Mouse (Mus musculus) spleen, adult 12 weeks (tissue): Measurements from ENCODE around the gene Dner.

Source experiments
- DNase-seq: peaks from one replicate; pipeline ENCODE4 v3.0.0; 2022; ENCODE audit warnings: low spot score

Gene Dner

DNA sequence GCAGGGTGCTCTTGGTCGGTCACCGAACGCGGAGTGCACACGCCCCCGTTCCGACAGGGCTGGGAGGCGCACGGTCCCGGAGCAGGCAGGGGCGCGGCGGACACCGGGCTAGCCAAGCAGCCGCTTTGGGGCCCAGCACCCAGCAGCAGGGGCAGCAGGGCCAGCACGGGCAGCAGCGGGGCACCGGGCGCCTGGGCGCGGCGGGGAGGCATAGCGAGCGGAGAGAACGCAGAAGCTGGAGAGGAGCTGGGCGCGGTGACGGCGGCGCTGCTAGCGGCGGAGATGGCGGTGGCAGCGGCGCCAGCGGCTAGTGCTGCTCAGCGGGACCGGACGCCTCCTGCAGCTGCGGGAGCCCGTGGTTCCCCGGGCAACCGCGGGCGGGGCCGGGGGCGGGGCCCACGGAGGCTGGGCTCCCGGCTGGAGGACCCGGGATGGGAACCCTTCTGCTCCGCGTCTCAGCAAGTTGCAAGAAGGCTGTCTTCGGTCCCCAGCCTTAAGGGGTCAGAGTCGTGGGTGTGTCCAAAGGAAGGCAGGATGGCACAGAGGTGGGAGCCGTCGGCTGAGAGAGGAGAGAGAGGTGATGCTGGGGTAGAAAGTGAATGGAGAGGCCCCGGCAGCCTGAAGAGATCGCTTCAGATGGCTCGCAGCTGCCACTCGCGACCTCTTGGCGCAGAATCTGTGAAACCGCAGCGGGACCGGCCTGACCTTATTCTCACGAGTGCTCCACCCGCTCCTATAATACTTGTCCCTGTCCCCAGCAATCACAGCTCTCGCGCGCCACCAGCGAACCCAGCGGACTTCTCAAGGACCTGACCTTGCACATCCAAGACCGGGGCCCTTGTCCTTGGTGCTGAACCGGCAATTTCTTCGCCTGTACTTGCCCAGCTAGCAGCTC is at the start of gene Dner:
TSS of gene Dner (minus strand) at position 705 of the 895 bp plus-strand sequence.
- DNase-seq: no peak

DNA sequence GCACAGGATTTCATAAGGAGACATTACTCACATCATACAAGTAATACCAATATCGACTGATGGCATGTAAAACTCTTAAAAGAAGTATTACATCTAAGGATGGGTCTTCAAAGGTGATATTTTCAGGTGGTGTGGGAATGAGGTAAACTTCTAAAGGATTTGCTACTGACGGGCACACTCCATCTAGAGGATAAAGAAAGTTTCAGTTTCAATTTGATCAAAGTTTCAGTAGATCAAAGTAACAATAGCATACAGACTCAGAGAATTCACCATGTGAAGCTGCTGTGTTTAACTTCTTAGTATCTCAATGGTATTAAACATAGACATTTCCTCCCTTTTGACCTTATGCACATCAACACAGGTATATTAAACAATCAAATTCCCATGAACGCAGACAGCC is 46.1 kb upstream of the Dner start:
- no peak for DNase-seq

DNA sequence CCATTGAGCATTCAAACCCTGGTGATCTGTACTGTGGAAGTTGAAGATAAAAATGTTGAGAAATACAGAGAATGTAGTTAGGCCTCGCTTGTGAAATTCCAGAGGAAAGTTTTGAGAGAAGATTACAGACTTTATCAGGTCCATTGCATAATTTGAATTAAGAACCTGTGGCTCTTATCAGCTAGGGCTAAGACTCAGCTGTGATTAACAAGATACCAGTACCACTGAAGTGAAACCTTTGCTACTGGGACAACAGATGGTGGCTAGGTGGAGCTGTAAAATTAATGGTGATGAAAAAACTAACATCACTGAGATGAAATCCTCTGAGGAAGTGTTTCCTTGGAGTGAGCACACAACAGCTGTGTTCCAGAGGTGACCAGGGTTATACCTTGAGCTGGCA is 44.1 kb upstream of the Dner start:
- DNase-seq: no peak

DNA sequence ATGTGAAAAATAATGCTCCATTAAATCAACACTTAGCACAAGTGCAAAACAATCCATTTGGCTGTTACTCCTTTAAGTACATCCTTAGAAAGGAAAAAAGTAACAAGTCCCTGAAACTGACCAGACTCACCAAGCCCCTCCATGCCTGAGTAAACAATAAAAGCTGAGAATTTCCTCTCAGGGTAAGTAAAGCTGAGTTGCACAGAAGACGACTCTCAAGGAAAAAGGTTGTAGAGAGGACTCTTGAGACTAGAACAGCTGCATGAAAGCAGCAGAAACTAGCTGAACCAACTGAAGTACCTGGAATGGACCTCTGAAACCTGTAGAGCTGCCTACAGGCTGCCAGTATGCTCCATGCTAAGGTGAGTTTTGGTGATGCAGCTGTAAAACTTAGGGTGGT is 41.1 kb upstream of the Dner start:
- no peak for DNase-seq

DNA sequence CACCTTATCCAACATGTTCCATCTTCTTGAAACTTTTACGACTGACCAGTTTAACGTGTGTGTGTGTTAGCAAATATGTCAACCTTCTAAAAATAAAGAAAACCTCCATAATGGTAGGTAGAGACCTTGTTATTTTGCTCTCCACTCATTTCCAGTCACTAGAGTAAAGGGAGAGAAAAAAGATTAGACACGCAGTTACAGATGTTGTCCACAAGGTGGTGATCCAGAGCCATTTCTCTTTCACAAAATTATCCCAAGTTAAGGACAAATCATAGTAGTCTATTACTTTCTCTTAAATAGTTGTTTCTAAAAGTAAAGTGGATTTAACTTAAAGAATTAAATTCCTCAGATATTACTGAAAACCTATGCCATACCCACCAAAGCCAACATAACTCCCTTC is 37.8 kb upstream of the Dner start:
- DNase-seq: no peak

DNA sequence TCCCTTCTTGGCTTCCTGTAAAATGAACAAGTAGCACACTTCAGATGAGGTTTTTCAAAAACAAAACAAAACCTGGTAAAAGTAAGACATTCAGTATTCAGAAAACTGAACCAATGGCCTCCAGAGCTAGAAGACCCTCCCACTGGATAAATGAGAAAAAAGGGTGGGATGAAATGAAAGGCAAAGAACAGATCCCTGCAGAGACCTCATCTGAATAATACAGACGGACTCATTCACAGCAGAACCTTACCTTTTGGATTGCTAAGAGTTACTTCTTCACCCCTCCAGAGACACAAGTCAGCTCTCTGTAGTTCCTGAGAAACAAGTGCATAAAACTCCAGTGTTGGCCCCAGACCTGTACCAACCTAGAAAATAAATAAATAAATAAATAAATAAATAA is 35.7 kb upstream of the Dner start:
- DNase-seq: no peak

DNA sequence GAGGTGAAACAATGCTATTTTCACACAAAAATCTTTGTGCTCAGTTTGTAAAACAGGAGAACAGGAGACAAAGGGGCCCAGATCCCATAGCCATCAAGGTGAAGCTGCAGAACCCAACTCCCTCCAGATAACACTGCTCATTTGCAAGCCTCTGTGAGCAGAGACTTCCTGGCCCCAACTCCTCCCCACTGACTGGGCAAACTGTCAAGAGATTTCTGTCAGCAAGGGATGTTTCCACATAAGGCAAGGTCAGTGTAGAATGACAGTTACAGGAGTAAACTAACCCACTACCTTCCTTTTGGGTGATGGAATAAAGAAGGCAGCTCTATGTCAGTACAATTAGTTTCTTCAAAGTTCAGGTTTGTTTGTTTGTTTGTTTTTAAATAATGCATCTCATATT is 26.8 kb upstream of the Dner start:
- DNase-seq: no peak

DNA sequence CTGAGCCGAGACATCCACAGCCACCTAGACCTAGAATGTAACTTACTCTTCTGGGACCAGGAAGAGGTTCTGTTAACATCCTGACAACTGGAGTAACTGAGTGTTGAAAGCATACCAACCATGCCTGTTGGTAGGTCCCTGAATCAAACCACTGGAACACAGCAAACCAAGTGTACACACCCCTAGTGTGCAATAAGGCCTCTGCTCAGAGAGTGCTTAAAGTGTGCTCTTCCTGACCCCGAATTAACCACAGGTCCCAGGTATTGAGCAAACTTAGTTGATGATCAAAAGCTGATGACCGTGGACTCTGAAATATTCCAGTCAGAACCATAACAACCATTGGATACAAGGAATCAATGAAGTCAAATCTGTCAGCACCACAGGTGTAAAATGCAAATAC is 26.4 kb upstream of the Dner start:
- no peak for DNase-seq

DNA sequence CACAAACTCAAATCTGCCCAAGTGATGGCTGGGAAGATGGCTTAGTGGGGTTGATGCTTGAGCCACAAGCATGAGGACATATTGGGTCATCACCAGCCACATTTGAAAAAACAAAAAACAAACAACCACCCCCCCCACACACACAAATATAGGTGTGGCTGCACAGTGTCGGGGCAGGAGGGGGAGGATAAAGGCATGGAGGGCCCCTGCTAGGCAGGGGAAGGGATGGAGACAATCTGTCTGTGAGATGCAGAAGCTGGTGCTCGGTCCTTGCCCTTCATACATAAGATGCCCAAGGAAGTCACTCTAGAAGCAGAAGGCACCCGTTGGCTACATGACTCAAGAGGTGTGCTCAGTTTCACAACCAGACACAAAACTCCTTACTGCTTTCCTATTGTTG is 25.9 kb upstream of the Dner start:
- DNase-seq: no peak

DNA sequence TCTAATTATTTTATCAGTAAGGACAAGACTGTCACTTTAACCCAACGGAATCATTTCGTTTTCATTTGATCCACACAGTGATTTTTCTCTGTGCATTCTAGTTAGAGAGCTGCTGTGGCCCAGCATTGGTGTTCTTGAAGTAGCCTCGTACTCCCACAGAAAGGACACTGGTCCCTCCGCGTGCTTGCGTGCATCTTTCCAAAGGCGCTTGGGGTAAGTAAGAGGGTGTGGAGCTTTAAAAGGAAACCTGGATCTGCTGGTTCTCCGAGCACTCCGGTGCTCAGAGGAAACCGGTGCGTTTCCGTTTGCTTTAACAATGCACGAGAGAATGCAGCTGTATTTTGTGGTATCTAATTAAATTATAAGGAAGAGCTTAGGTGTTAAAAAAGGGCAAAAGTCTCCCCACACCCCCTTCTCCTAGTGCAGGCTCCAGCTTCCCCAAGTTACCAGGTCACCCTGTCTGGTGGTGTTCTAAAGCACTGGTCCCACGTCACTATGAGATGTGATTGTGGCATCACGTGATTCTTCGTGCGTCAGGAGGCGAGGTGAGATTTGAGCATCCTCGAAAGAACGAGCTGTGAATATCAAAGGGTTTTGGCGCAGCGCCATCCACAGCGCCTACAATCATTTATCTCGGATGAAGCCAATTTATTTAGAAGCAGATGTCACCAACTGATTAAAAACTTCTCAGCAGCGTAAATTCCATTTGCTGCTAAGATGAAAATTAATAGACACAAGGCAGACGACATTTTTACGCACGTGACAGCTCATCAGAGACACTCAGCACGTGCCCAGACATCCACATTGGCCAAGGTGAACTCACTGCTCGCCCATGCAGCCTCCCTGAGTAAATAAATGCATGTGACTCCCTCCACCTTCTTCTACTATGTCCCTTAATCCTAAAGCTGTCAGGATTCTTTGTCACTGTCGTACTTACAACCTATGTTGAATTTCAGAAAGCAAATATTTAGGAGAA is 14.1 kb upstream of the Dner start:
- no peak for DNase-seq

DNA sequence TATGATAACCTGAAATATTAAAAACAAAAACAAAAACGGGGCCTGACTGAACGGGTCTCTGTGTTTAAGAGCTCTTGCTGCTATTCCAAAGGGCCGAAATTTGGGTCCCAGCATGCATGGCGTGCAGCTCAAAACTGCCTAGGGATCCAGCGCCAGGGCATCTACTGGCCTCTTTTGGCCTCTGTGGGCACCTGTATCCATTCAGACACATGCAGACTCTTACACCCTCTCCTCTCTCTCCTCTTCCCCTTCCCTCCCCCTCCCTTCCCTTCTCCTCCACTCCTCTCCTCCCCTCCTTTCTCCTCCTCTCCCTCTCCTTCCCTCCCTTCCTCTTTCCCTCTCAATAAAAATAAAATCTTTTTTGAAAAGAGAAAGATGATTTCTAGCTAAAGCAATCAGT is 13.4 kb upstream of the Dner start:
- no peak for DNase-seq

DNA sequence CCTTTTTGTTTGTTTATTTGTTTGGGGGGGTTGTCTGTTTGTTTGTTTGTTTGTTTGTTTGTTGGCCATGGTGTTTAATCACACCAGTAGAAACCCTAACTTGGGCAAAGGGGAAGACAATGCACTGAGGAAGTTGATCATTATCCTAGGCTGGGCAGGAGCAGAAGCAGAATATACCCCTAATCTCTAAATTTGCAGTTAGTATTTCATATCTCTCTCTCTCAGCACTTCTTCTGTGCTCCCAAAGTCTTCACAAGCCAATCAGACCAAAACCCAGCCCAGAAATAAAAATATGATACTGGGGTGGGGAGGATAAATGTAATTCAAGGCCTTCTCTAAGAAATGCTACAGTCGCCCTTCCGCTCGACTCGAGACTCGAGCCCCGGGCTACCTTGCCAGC is 4.2 kb upstream of the Dner start:
- DNase-seq: no peak

DNA sequence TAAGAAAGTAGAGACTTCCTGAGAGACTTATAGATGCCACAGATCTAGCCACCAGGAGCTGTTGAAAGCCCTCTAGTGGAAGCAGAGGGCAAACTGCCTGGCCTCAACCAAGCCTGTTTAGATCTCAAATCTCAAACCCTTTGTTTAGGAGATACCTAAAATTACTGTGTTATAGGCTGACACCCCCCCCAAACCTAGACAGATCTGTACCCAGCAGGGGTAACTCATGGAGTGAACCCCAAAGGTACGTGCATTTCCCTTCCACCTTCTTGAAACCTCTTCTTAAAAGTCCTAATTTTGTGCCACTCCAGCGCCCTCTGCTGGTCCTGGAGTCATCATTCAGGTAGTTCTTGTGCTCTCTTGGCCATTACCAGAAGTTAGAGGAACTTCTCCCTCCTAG is 1.1 kb upstream of the Dner start:
- DNase-seq: no peak

DNA sequence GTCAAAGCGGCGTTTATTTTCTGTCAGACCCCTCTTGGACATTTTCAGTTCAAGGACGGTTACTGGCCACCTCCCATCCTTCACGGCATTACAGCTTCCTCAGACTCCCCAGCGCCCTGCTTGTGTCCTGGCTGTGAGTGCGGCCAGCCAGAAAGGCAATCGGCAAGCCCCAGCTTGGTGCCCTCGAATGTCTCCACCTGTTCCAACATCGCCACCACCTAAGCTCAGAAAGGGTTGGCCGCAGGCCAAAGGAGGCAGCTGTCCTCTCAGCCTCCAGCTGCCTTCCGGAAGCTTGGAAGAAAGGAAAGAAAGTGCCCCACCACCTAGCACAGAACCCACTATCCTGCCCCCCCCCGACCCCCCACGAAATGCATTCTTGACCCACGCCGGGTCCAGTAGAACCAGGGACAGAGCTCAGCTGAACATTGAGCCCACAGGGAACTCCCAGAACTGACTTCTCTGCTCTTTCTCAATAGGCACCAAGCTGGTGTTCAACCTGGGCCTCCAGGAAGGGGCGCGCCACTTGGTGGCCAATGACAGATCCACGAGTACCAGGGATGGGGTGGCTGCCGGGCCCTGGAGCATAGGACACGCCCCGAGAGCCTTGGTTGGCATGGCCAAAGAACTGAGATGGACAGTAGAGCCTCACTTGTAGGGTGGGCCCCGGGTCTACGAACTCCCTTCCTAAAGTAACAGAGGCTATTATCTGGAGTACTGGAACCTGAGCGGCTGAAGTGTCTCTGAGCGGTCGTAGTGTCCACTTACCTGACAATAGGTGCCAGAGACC is 1.1 kb downstream of the Dner start:
- DNase-seq: no peak

DNA sequence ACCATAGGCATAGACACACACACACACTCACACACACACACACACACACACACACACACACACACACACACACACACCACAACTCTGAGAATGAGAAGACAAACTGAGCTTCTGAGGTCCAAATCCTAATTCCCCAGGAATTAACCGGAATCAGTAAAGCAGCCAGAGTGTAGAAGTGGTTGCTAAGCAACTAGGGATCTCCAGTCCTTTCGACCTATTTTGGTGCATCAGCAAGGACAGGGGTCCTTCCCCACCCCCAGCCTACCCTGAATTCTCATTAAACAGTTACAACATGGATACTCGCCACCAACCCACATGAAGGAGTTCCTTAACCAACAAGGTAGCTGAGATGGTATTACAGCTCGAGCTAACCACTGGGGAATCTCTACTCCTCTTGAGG is 18.1 kb downstream of the Dner start:
- no peak for DNase-seq

DNA sequence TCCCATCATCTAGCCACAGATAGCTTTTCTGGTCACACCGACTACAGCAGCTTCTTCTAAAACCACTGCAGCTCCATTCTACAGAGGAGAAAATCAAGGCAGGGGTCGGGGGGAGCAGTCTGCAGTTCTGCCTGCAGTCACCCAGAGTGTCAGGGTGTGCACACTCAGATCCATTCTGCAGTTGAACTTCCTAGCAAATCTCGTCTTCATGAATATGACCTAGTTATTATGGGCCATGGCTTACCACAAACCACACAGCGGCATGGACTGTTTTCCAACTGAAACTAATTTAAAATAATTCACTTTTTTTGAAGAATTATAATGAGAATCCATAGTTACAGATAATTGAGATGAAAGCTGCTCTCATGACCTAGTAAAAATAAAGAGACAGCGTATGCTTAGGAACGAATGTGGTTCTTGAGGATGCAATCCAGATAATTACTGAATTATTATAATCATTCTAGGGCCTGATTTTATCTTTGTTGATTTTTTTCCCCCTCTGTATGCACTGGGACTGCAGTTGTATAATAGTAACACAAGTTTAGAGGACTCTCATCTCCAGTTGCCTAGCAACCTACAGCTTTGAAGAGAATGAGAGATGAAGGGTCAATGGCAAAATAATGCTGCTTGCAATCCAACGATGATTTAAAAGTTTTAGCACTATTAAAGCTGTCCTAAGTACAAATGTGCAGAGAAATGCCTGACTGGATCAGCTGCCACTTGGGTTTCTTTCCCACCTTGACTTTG is 27.7 kb downstream of the Dner start:
- DNase-seq: no peak

DNA sequence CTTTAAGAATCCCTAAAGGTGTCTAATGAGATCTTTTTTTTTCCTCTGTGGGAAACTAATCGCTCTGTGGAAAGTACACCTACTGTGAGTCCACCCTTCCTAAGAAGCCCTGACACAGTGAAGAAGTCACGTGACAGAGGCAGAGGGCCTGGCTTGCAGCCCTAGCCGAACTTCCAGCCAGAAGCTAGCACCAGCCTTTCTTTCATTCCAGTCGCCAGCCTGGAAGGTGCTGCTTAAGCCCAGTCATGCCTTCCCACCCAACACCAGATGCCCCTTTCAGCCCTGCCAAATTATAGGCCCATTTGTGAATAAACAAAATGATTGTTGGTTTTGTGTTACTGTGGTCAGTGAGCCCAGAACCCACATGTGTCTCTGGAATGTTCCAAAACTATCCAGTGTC is 28.4 kb downstream of the Dner start:
- no peak for DNase-seq

DNA sequence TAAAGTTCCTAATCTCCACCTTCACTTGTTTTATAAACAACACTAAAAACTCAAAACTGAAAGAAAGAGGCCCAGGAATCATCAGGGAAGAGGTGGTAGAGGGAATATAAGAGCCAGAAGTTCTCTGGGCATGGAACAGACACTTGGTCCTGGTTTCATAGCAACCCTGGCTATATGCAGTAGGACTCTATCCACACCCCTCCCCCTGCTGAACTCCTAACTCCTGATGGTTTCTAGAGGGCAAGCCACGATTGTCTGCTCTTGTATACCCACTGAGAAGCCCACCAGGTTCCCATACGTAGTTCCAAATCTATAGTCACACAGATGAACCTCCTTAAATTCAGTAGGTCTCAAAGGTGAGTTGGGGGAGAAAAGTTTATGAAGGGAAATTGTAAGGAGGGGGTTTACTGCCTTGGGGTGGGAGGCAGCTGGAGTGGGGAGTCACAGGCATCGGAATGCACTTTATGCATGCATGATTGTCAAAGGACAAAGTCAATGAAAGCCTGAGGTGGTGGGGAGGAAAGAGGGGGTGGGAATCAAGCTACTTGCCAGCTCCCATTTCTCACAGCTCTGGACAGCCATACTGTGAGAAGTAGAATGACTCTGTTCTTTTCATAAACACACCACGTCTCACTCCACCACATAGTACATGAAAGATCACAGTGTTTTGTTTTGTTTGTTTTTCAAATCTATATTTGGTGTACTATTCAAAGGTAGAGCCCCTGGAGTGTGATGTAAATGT is 31.5 kb downstream of the Dner start:
- DNase-seq: no peak

DNA sequence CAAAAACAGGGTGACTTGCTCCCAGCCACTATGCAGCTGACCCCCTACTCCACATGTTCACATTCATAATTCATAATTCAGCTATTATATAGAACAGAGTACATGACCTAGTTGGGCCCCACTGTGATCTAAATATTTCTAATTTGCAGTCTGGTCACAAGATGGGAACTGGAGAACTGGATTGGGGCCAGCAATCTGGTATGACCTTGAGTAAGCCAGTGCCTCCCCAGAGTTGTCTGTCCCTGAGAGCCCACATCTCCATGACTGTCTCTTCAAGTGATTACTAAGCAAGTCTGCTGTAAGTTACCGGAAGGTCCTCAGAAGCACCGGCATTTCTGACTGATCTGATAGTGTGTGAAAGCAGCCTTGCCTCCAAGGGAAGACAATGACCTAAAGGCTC is 49.2 kb downstream of the Dner start:
- DNase-seq: no peak

DNA sequence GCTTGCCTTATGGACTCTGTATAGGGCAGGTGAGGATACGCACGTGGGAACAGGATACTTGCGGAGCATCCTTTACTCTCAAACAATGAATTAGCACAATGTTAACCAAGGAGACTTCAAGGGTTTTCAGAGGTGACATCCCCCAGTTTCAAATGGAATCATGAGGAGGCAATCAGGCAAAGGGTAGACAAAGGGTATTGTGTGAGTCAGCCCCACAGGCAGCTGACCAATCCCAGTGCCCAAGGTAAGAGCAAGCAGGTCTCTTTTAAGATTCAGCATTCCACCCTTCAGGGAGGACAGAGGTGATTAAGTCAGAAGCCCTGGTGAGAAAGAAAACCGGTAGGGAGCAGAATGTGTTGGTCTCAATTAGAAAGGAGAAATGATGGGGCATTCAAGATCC is 55.6 kb downstream of the Dner start:
- DNase-seq: no peak

DNA sequence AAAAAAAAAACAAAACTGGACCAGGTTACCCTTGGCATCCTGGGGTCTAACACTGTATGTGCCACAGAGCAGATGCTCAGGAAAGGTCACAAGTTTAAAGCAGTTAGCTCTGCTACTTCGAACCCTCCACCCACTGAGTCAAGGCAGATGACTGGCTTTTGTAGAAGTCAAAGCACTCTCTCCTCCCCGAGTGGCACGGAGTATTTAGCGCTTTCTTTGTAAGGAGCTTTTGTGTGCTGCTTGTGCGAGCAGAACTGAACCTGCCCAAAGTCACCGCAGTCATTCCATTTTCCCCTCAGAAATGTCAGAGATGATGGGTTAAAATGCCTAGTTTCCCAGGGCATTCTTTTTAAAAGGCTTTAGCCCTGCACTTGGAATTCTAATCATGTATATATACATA is 59.1 kb downstream of the Dner start:
- DNase-seq: no peak
